Mouse (Mus musculus): ENCODE results near the gene Olfr223. TPM values are rescaled to one million over a fixed set of nuclear protein-coding genes. Genes with fewer than 3 reads are reported as not detected.
"Not testable (repeated sequence)": the region's sequence is repeated elsewhere in the genome, so short reads cannot be mapped to it uniquely, and the experiment has no call there.

The Olfr223 gene
- polyA plus RNA-seq, 1 experiment from 2014 or later: not detected

GRCm38 (mm10) chr11:59628177-59628576 lies 35.1 kb upstream of the Olfr223 start:
- Histone ChIP-seq H3K9me3 (no peaks in the 10 kb centered on the region), H3K9ac (replicated peaks) (no peak overlapping the region), H3K36me3 (no peaks in the 10 kb centered on the region), H3K27me3 (peaks cover 6% of the 10 kb centered on the region; the same call in 1 of the 2 replicates), H3K4me3 (no peak overlapping the region), H3K4me1 (no peaks in the 10 kb centered on the region), H3K27ac (replicated peaks) (no peak overlapping the region), H3K4me2 (replicated peaks) (no peak overlapping the region)
- no peak for ATAC-seq (ENCODE audit: low FRiP score, low read depth)
- WGBS: 82% methylated on average over 5 of the region's 5 CpGs

- H3K36me3 ChIP-seq: no peaks in the 10 kb centered on the region
- H3K4me2 ChIP-seq (replicated peaks): no peak overlapping the region
- H3K27me3 ChIP-seq: peaks cover 6% of the 10 kb centered on the region; the same call in 1 of the 2 replicates
- H3K4me3 ChIP-seq: no peak overlapping the region
- no peak for ATAC-seq (ENCODE audit: low FRiP score, low read depth)
- H3K9me3 ChIP-seq: no peaks in the 10 kb centered on the region
- no peak overlapping the region for H3K9ac ChIP-seq (replicated peaks)
- WGBS: 91% methylated on average over 7 of the region's 7 CpGs
- H3K4me1 ChIP-seq: no peaks in the 10 kb centered on the region
- no peak overlapping the region for H3K27ac ChIP-seq (replicated peaks)
These were observed 33.1 kb upstream of the Olfr223 start for GRCm38 (mm10) chr11:59626192-59626591.

GRCm38 (mm10) chr11:59624017-59624630 lies 31.0 kb upstream of the Olfr223 start:
- Histone ChIP-seq H3K4me3 (no peak overlapping the region), H3K27ac (replicated peaks) (no peak overlapping the region), H3K4me1 (no peaks in the 10 kb centered on the region), H3K9me3 (no peaks in the 10 kb centered on the region), H3K4me2 (replicated peaks) (no peak overlapping the region), H3K9ac (replicated peaks) (no peak overlapping the region), H3K27me3 (peaks cover 6% of the 10 kb centered on the region; the same call in 1 of the 2 replicates), H3K36me3 (no peaks in the 10 kb centered on the region)
- no peak for ATAC-seq (ENCODE audit: low FRiP score, low read depth)
- 44% methylated on average over 6 of the region's 6 CpGs for WGBS

GRCm38 (mm10) chr11:59622214-59622613 lies 29.1 kb upstream of the Olfr223 start:
- 79% methylated on average over 3 of the region's 3 CpGs for WGBS
- ATAC-seq (ENCODE audit: low FRiP score, low read depth): no peak
- H3K27ac ChIP-seq (replicated peaks): no peak overlapping the region

GRCm38 (mm10) chr11:59616986-59617385 lies 23.9 kb upstream of the Olfr223 start:
- H3K27ac ChIP-seq (replicated peaks); H3K36me3 ChIP-seq; H3K27me3 ChIP-seq; H3K4me1 ChIP-seq; H3K4me2 ChIP-seq (replicated peaks); ATAC-seq (ENCODE audit: low FRiP score, low read depth); H3K4me3 ChIP-seq; H3K9me3 ChIP-seq; H3K9ac ChIP-seq (replicated peaks): not testable (repeated sequence)
- 90% methylated on average over 2 of the region's 2 CpGs for WGBS

More at GRCm38 (mm10) chr11:59622214-59622613, 29.1 kb upstream of the Olfr223 start:
- no peak overlapping the region for H3K9ac ChIP-seq (replicated peaks)
- no peak overlapping the region for H3K4me3 ChIP-seq
- H3K9me3 ChIP-seq: no peaks in the 10 kb centered on the region
- no peak overlapping the region for H3K4me2 ChIP-seq (replicated peaks)
- peaks cover 6% of the 10 kb centered on the region; the same call in 1 of the 2 replicates for H3K27me3 ChIP-seq
- no peaks in the 10 kb centered on the region for H3K4me1 ChIP-seq
- no peaks in the 10 kb centered on the region for H3K36me3 ChIP-seq

- Histone ChIP-seq H3K36me3 (no peaks in the 10 kb centered on the region), H3K27ac (replicated peaks) (no peak overlapping the region), H3K9ac (replicated peaks) (no peak overlapping the region), H3K9me3 (no peaks in the 10 kb centered on the region), H3K27me3 (no peaks in the 10 kb centered on the region), H3K4me2 (replicated peaks) (no peak overlapping the region), H3K4me3 (no peak overlapping the region), H3K4me1 (no peaks in the 10 kb centered on the region)
- no peak for ATAC-seq (ENCODE audit: low FRiP score, low read depth)
- WGBS: 61% methylated on average over 4 of the region's 4 CpGs
These were observed 21.0 kb upstream of the Olfr223 start for GRCm38 (mm10) chr11:59614120-59614519.

- Histone ChIP-seq H3K4me1 (no peaks in the 10 kb centered on the region), H3K27ac (replicated peaks) (no peak overlapping the region), H3K4me3 (no peak overlapping the region), H3K4me2 (replicated peaks) (no peak overlapping the region), H3K27me3 (no peaks in the 10 kb centered on the region), H3K9me3 (no peaks in the 10 kb centered on the region), H3K36me3 (no peaks in the 10 kb centered on the region), H3K9ac (replicated peaks) (no peak overlapping the region)
- no peak for ATAC-seq (ENCODE audit: low FRiP score, low read depth)
- WGBS: 89% methylated on average over 5 of the region's 5 CpGs
These were observed 18.6 kb upstream of the Olfr223 start for GRCm38 (mm10) chr11:59611646-59612045.

- H3K9me3 ChIP-seq: no peaks in the 10 kb centered on the region
- 56% methylated on average over 1 of the region's 1 CpGs for WGBS
- no peak overlapping the region for H3K4me3 ChIP-seq
- no peaks in the 10 kb centered on the region for H3K4me1 ChIP-seq
- H3K27ac ChIP-seq (replicated peaks): no peak overlapping the region
- H3K36me3 ChIP-seq: no peaks in the 10 kb centered on the region
- no peak overlapping the region for H3K4me2 ChIP-seq (replicated peaks)
- no peaks in the 10 kb centered on the region for H3K27me3 ChIP-seq
- no peak overlapping the region for H3K9ac ChIP-seq (replicated peaks)
- no peak for ATAC-seq (ENCODE audit: low FRiP score, low read depth)
These were observed 9.2 kb upstream of the Olfr223 start for GRCm38 (mm10) chr11:59602287-59602686.

GRCm38 (mm10) chr11:59600872-59601271 lies 7.8 kb upstream of the Olfr223 start:
- 89% methylated on average over 3 of the region's 3 CpGs for WGBS
- Histone ChIP-seq H3K9me3 (no peaks in the 10 kb centered on the region), H3K4me1 (no peaks in the 10 kb centered on the region), H3K36me3 (no peaks in the 10 kb centered on the region), H3K4me3 (no peak overlapping the region), H3K27ac (replicated peaks) (no peak overlapping the region), H3K4me2 (replicated peaks) (no peak overlapping the region), H3K9ac (replicated peaks) (no peak overlapping the region), H3K27me3 (no peaks in the 10 kb centered on the region)
- ATAC-seq (ENCODE audit: low FRiP score, low read depth): no peak

- Histone ChIP-seq H3K27me3 (no peaks in the 10 kb centered on the region), H3K9ac (replicated peaks) (no peak overlapping the region), H3K9me3 (no peaks in the 10 kb centered on the region), H3K4me1 (no peaks in the 10 kb centered on the region), H3K27ac (replicated peaks) (no peak overlapping the region), H3K36me3 (no peaks in the 10 kb centered on the region), H3K4me2 (replicated peaks) (no peak overlapping the region), H3K4me3 (no peak overlapping the region)
- WGBS: 82% methylated on average over 7 of the region's 7 CpGs
- no peak for ATAC-seq (ENCODE audit: low FRiP score, low read depth)
These were observed 6.1 kb upstream of the Olfr223 start for GRCm38 (mm10) chr11:59599211-59599610.

GRCm38 (mm10) chr11:59596950-59597349 lies 3.9 kb upstream of the Olfr223 start:
- Histone ChIP-seq H3K4me3 (no peak overlapping the region), H3K4me1 (no peaks in the 10 kb centered on the region), H3K27me3 (no peaks in the 10 kb centered on the region), H3K36me3 (no peaks in the 10 kb centered on the region), H3K9me3 (no peaks in the 10 kb centered on the region), H3K4me2 (replicated peaks) (no peak overlapping the region), H3K9ac (replicated peaks) (no peak overlapping the region), H3K27ac (replicated peaks) (no peak overlapping the region)
- no peak for ATAC-seq (ENCODE audit: low FRiP score, low read depth)
- 87% methylated on average over 8 of the region's 8 CpGs for WGBS

- H3K4me1 ChIP-seq: no peaks in the 10 kb centered on the region
- no peak overlapping the region for H3K4me3 ChIP-seq
- no peak for ATAC-seq (ENCODE audit: low FRiP score, low read depth)
- H3K4me2 ChIP-seq (replicated peaks): no peak overlapping the region
- no peak overlapping the region for H3K27ac ChIP-seq (replicated peaks)
- no peaks in the 10 kb centered on the region for H3K9me3 ChIP-seq
- H3K36me3 ChIP-seq: no peaks in the 10 kb centered on the region
- WGBS: 51% methylated on average over 4 of the region's 4 CpGs
- no peak overlapping the region for H3K9ac ChIP-seq (replicated peaks)
- H3K27me3 ChIP-seq: no peaks in the 10 kb centered on the region
These were observed 3.0 kb upstream of the Olfr223 start for GRCm38 (mm10) chr11:59596091-59596490.

- Histone ChIP-seq H3K4me1 (no peaks in the 10 kb centered on the region), H3K4me3 (no peak overlapping the region), H3K27me3 (0 out of 2 replicates have a peak, but pooled peaks cover 6% of the 10 kb centered on the region), H3K36me3 (no peaks in the 10 kb centered on the region), H3K9me3 (no peaks in the 10 kb centered on the region), H3K27ac (replicated peaks) (no peak overlapping the region), H3K4me2 (replicated peaks) (no peak overlapping the region), H3K9ac (replicated peaks) (no peak overlapping the region)
- WGBS: 88% methylated on average over 8 of the region's 8 CpGs
- ATAC-seq (ENCODE audit: low FRiP score, low read depth): no peak
These were observed 3.6 kb downstream of the Olfr223 start for GRCm38 (mm10) chr11:59589496-59589895.
